Comparison of ENCODE assay signal across 10 mouse cellular contexts in genomic region chr1:45311962-45312361, GRCm38 (mm10). TPM values are rescaled to one million over a fixed set of nuclear protein-coding genes. Genes with fewer than 3 reads are reported as not detected.
A peak's percentile ranks its signal among the peaks of the same experiment; 100 is the strongest.
DNase-seq lines count a peak whose midpoint lies in the region; ATAC-seq and TF ChIP-seq lines count a peak whose summit lies in the region.
"Had no signal": no experiment of that assay in that cellular context is flagged by ENCODE, and none has a peak within 500 bp of the region (broad histone marks: within the 10 kb centered on the region; RNA-seq: fewer than 3 reads in every experiment).

No protein-coding gene starts in this region.

- H3K4me3 ChIP-seq in gastrocnemius, adult 2 months: peak overlapping the region; percentile 70
- H3K4me3 ChIP-seq in lung, embryonic 15.5 days: peak overlapping the region; percentile 47
- peak overlapping the region; percentile 52 for H3K4me3 ChIP-seq in intestine, embryonic 16.5 days (ENCODE audit: low read length)
- peak overlapping the region; percentile 48 for H3K4me3 ChIP-seq in stomach, embryonic 15.5 days (replicated peaks)
- H3K4me3 ChIP-seq: forebrain, embryonic 15.5 days had no signal

- H3K36me3 ChIP-seq in lung, embryonic 15.5 days: no peaks in the 10 kb centered on the region
- H3K36me3 ChIP-seq in intestine, embryonic 16.5 days (ENCODE audit: control insufficient read depth, insufficient read depth, low read length): no peaks in the 10 kb centered on the region
- H3K36me3 ChIP-seq in stomach, embryonic 15.5 days: no peaks in the 10 kb centered on the region
- H3K36me3 ChIP-seq: forebrain, embryonic 15.5 days had no signal

- no peak for ATAC-seq in lung, embryonic 15.5 days (ENCODE audit: borderline replicate concordance, extremely low read depth, low FRiP score, low TSS enrichment)
- no peak for ATAC-seq in intestine, embryonic 16.5 days
- no peak for ATAC-seq in stomach, embryonic 15.5 days (ENCODE audit: insufficient read depth, low FRiP score, low read depth)
- ATAC-seq: forebrain, embryonic 15.5 days had no signal

- DNase-seq in gastrocnemius, adult 2 months: no peak
- DNase-seq in gastrocnemius, adult 8-10 months (ENCODE audit: low spot score in 2 of 2): no peak
- DNase-seq in lung, adult 18-20 months: no peak
- DNase-seq in c-Kit-positive CD71-positive TER-119-positive erythroid progenitor cells, embryonic 14.5 days (ENCODE audit: low spot score): no peak
- no peak for DNase-seq in adrenal gland, postnatal 14 days
- DNase-seq: layer of hippocampus, adult 9-11 months had no signal

- no peaks in the 10 kb centered on the region for H3K9me3 ChIP-seq in lung, embryonic 15.5 days
- H3K9me3 ChIP-seq in intestine, embryonic 16.5 days (ENCODE audit: control insufficient read depth, low read length): no peaks in the 10 kb centered on the region
- no peaks in the 10 kb centered on the region for H3K9me3 ChIP-seq in stomach, embryonic 15.5 days
- H3K9me3 ChIP-seq: forebrain, embryonic 15.5 days had no signal

- H3K4me1 ChIP-seq in lung, embryonic 15.5 days: peaks cover 6% of the 10 kb centered on the region; the same call in 1 of the 2 replicates
- H3K4me1 ChIP-seq in intestine, embryonic 16.5 days (ENCODE audit: control insufficient read depth, insufficient read depth, low read length): 0 out of 2 replicates have a peak, but pooled peaks cover 5% of the 10 kb centered on the region
- no peaks in the 10 kb centered on the region for H3K4me1 ChIP-seq in stomach, embryonic 15.5 days
- H3K4me1 ChIP-seq: forebrain, embryonic 15.5 days had no signal

- intact Hi-C loops in gastrocnemius, adult 2 months (cut with DNase I): loop anchor here (10.0 kb wide), 1 partner anchor 1077 kb away; no protein-coding TSS in a partner anchor

- peak overlapping the region; percentile 47 for H3K9ac ChIP-seq in lung, embryonic 15.5 days
- peak overlapping the region; percentile 68 for H3K9ac ChIP-seq in intestine, embryonic 16.5 days (ENCODE audit: low read depth, low read length)
- H3K9ac ChIP-seq in stomach, embryonic 15.5 days: peak overlapping the region; percentile 19; the same call in 1 of the 2 replicates
- H3K9ac ChIP-seq: forebrain, embryonic 15.5 days had no signal

- peak overlapping the region; percentile 86 for H3K27ac ChIP-seq in gastrocnemius, adult 2 months
- H3K27ac ChIP-seq in lung, embryonic 15.5 days: peak overlapping the region; percentile 92
- peak overlapping the region; percentile 92 for H3K27ac ChIP-seq in intestine, embryonic 16.5 days (ENCODE audit: low read length)
- H3K27ac ChIP-seq in stomach, embryonic 15.5 days: peak overlapping the region; percentile 94
- H3K27ac ChIP-seq: forebrain, embryonic 15.5 days had no signal

- H3K27me3 ChIP-seq in lung, embryonic 15.5 days: no peaks in the 10 kb centered on the region
- no peaks in the 10 kb centered on the region for H3K27me3 ChIP-seq in intestine, embryonic 16.5 days (replicated peaks; ENCODE audit: control insufficient read depth, insufficient read depth, low read length)
- H3K27me3 ChIP-seq in stomach, embryonic 15.5 days (replicated peaks): no peaks in the 10 kb centered on the region
- H3K27me3 ChIP-seq: forebrain, embryonic 15.5 days had no signal

- H3K4me2 ChIP-seq in lung, embryonic 15.5 days: peak overlapping the region; percentile 26; the same call in 1 of the 2 replicates
- H3K4me2 ChIP-seq in intestine, embryonic 16.5 days (ENCODE audit: low read depth, low read length): no peak overlapping the region
- H3K4me2 ChIP-seq in stomach, embryonic 15.5 days: no peak overlapping the region; the same call in 1 of the 2 replicates
- H3K4me2 ChIP-seq: forebrain, embryonic 15.5 days had no signal

- TF ChIP-seq CTCF in gastrocnemius, adult 2 months (IDR thresholded peaks at IDR 0.05): no peak

RNA-seq across cellular contexts. Expression of gene Col3a1, which starts 0.6 kb away (rescaled TPM):
- 100 to 1,000 TPM; 139 to 163 TPM for total RNA-seq in gastrocnemius, adult 2 months (2021)
- 10 to 100 TPM; 24.4 to 70.8 (median 36.4) TPM for total RNA-seq in gastrocnemius, adult 8-10 months (2022)
- polyA plus RNA-seq in lung, embryonic 15.5 days (2015; fragmentation: Nextera tagmentation; extraction: Ambion mirVana): 1,473 and 1,574 TPM in 2 replicates
- polyA plus RNA-seq in intestine, embryonic 16.5 days (2015; fragmentation: Nextera tagmentation; extraction: Ambion mirVana): 1,394 and 1,499 TPM in 2 replicates
- polyA plus RNA-seq in stomach, embryonic 15.5 days (2015; fragmentation: Nextera tagmentation; extraction: Ambion mirVana): 1,953 and 2,022 TPM in 2 replicates
- 603 and 739 TPM in 2 replicates for total RNA-seq in adrenal gland, postnatal 14 days (2021)
